Mouse (Mus musculus) adipocyte (in vitro differentiated cells): Measurements from ENCODE around the gene Xpo6.

Source experiments
- DNase-seq: peaks from one replicate; pipeline ENCODE4 v3.0.0-alpha.2; 2016; ENCODE audit warnings: low spot score

The Xpo6 gene

DNA sequence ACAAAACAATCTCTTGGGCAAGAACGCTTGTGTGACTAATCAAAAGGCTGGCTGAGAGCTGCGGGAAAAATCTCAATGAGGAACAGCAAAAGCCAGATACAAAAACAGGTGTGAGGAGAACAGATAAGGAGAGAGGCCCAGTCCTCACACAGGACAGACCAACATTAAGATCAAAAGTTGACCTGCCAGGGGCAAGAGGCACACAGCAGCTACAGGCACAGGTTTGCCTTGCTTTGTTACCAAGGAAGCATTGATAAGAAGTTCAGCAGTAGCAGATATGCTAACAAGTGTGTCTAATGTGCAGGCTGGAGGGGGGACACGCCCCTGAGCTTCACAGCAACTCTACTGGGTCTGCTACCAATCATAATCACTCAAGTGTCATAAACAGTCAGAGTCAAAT, 73.8 kb downstream of the Xpo6 start:
- no peak for DNase-seq

GRCm38 (mm10) chr7:126121533-126121932, 78.8 kb downstream of the Xpo6 start:
- no peak for DNase-seq

DNA sequence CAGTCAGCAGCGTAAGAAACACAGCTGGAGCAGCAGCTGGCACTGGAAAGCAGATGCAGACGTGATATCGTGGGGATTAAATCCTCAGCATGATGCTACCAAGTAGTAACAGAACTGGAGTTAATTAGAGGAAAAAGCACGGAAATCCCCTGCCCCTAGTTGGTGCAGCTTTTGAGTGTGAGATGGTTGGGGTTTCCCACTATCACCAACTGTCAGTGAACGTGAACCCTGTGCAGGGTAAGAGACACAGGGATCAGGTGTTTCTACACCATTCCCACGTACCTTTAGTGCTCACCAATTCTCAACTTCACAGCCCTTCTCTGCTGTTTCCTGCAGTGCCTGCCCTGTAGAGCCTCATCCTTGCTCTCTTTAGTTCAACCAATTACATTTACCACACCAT, 80.5 kb downstream of the Xpo6 start:
- DNase-seq = no peak

- DNase-seq = peak; percentile 2
Observed at GRCm38 (mm10) chr7:126113263-126113662, 87.0 kb downstream of the Xpo6 start.

DNA sequence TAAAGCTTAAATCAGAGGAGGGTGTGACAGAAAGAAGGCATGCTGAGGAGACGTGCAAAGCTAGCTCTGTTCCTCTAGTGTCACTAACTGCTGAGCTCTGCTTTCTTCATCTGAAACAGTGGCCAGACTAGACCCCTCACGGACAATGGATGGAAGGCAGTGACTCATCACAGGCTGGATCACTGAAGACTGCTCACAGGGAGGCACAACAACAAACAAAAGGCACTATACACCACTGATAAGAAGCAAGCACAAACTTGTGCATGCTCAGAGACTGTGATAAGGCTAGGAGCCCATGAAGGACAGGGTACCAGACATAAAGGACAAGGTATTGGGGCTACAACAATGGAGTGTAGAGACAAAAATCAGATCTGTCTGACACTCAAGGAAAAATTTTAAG, 89.1 kb downstream of the Xpo6 start:
- DNase-seq = no peak

GRCm38 (mm10) chr7:126109898-126110297, 90.4 kb downstream of the Xpo6 start:
- no peak for DNase-seq

- no peak for DNase-seq
Observed at GRCm38 (mm10) chr7:126100440-126100839, 99.9 kb downstream of the Xpo6 start.

DNA sequence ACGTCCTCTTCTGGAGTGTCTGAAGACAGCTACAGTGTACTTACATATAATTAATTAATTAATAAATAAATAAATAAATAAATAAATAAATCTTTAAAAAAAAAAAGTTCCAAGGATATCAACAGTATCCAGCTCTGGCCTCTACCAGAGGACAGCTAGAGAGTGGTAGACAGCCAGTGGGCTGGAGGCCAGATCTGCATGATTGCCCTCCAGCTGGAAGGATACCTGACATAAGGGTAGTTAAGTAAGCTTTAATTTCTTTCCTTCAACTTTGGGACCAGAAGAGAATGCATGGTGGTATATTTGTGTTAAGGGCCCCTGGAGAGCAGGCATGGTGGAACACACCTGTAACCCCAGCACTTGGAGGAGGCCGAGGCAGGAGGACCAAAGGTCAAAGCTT, 100.5 kb downstream of the Xpo6 start:
- no peak for DNase-seq

DNA sequence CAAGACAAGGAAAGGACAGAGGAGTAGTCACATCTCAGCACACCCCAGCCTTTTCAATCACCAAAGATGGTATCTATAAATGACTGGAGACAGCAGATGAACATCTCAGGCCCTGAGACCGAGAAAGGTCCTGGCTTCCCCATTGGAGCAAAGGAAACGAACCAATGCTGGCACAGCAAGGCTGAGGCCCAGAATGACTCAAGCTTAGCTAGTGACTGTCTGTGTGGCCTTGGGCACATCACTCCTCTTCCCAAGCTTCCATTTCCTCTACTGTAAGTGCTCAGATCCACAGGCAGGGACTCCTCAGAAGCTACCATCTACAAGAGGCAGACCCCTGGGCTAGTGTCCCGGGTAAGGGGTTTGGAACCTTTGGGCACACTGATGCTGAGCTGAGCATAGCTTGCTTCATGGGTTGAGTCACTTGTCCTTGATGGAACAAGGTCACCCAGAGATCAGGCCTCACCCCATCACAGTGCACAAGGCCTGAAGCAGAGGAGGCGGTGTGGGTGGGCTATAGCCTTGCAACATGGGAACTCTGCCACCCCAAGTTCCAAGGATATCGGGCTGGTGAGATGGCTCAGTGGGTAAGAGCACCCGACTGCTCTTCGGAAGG, 101.0 kb downstream of the Xpo6 start:
- no peak for DNase-seq

DNA sequence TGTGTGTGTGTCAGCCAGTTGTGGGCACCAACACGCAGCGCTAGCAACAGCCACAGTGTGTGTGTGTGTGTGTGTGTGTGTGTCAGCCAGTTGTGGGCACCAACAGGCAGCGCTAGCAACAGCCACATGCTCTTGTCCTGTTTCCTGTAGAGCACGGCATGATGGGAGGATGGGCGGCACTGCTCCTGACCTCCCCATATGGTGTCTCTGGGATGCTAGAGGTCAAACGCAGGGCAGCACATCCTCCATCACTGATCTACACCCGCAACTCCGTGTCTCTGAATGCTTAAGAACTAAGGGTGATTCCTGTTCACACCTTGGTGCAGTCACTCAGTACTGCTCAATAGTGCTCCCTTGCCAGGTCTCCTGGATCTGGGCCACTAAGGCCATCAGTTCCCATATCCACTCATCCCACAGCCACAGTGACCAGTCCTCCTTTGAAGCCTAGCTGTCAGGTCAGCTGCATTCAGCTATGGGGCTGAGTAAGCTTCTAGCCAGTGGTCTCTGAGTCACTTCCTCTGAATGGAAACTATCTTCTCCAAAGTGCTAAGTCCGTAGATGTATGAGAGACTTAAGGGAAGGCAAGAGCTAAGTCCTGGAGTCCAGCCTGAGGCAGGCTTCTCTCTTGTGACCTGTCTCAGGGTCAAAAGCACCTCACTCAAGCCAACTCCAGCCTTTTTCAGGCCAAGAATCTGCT, 102.9 kb downstream of the Xpo6 start:
- no peak for DNase-seq

DNA sequence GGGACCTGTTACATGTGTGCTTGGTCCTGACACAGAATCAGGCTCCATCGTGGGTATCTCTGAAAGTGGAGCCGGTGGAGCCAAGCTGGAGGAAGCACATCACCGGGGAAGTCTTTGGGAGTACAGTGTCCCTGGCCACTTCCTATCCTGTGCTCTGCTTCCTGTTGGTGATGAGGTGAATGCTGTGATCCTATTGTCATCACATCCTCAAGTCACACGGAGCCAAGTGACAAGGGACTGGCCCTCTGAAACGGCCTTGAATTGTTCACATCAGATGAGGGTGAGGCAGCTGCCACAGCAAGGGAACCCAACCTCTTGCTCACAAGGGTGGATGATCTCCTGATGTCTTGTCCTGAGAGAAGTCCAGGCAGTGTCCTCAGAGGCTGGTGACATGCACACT, 103.7 kb downstream of the Xpo6 start:
- no peak for DNase-seq

DNA sequence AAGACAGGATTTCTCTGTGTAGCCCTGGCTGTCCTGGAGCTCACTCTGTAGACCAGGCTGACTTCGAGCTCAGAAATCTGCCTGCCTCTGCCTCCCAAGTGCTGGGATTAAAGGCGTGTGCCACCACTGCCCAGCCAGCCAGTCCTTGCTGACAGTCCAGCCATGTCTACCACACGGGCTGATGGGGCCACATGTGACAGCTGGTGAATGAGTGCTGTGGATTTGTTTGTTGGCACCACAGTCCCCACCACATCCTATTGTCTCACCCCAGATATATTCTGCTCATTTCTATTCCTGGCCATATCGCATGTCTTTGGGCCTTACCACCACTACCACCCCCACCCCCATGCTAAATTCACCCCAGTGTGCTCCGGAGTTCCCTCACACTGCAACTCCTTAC, 105.6 kb downstream of the Xpo6 start:
- no peak for DNase-seq

- DNase-seq = no peak
Observed at GRCm38 (mm10) chr7:126093162-126093561, 107.1 kb downstream of the Xpo6 start.

DNA sequence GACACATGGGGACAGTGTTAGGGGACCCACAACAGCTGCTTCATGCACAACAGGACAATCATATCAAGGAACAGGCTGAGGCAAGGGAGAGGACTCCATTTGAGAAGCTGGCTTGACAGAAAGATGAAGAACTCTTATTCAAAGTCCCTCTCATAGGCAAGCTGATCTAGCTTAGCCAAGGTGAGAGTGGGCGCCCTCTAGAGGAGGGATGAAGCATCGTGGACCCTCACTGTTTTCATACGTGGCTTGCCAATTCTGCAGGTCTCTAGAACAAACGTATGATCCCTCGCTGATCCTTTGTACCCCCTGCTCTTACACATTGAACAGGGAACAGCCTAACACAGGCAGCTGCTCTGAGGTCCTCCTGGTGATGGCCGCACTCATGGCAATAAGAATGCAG, 110.5 kb downstream of the Xpo6 start:
- DNase-seq = peak; percentile 18

GRCm38 (mm10) chr7:126088155-126088554, 112.1 kb downstream of the Xpo6 start:
- peak; percentile 33 for DNase-seq

GRCm38 (mm10) chr7:126087602-126088001, 112.7 kb downstream of the Xpo6 start:
- DNase-seq = no peak

DNA sequence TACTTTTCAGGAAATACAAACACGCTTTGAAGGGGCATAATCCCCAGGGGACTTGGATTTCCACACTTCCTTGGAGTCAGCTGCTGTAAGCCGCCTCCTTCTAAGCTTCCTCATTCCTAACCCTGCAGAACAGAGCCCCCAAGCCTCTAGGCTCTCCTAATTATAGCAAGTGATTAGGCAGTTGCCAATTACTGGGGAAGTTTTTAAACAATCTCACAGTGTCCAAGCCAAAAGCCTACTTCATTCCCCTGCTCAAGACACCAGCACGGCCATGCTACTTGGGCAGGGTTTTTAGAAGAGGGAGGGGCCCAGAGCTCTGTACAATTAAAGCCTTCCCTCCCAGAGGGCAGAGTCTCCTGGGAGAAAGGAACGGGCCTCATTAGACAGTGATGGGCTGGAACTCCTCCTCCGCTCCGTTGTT, 114.0 kb downstream of the Xpo6 start:
- DNase-seq = no peak

- no peak for DNase-seq
Observed at GRCm38 (mm10) chr7:126085154-126085553, 115.1 kb downstream of the Xpo6 start.

DNA sequence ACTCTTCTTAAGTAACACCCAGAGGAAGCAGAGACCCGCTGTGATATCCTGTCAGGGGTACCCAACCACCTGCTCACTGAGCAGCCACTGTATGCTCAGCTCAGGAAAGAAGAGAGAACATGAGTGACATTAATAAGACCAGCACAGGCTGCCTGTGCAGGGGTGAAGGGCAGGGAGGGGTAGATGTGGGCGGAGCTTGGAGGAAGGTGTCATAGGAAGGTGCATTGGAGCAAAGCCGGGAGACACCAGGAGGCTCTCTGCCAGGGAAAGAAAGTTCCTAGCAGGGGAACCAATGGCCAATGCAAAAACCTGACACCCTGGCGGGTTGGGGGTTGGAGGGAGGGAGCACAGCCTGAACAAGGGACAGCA, 116.3 kb downstream of the Xpo6 start:
- DNase-seq = no peak

DNA sequence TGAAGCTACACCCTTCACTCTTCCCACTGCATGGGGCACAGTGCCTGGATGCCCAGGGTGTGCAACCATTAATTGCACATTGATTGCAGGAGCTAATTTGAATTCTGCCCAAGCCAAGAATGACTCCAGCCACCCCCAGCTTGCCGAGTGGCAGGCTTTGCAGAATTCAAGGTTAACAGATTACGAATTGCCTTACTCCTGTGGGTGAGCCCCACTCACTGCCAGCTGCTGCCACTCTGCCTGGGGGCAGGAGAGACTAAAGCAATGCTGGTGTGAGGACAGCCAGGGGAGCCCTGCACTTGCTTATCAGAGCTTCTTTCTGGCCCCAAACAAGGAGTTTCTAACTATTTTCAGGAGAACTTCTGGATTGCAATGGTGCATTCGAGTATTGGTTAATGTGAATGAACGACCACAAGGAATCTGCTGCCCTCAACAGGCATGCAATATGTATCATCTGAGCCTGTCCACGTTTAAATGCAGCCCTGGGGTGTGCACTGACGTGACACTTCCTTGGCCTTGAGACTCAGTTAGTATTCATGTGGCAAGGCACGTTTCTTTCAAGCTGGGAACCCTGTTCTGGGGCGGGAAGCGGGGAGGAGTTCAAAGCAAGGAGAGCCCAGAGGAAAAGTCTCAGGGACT, 116.8 kb downstream of the Xpo6 start:
- peak; percentile 4 for DNase-seq

- DNase-seq = no peak
Observed at GRCm38 (mm10) chr7:126082286-126082741, 118.0 kb downstream of the Xpo6 start, which contains the start of gene Gsg1l. Gsg1l (minus strand) TSS chr7:126082411.

DNA sequence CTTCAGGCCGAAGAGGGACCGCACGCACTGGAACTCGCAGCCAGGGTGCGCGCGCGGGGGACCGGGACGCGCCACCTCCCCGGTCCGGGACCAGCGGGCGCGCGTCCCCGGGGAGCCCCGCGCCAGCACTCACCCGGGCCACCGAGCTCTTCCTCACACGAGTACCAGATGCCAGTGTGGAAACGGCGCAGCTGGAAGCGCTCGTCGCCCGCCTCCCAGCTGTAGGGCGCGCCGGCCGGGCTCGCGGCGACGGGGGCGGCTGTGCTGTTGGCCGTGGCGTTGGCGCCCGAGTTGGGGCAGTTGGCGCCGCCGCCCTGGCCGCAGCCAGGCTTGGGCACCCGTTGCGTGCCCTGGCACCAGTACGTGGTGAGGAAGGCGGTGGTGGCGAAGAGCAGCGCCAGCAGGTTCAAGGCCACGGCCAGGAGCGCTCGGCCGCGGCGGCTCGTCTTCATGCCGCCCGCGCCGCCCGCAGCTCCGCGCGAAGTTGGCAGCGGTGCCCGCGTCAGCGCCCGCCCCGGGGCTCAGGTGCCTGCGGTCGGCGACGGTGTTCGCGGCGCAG, 118.5 kb downstream of the Xpo6 start:
- DNase-seq = no peak
